9 mouse cellular contexts compared by ENCODE assay signal in genomic region chr11:76571613-76571929, GRCm38 (mm10). TPM values are rescaled to one million over a fixed set of nuclear protein-coding genes. Genes with fewer than 3 reads are reported as not detected.
DNase-seq lines count a peak whose midpoint lies in the region; ATAC-seq and TF ChIP-seq lines count a peak whose summit lies in the region.
"Had no signal": no experiment of that assay in that cellular context is flagged by ENCODE, and none has a peak within 500 bp of the region (broad histone marks: within the 10 kb centered on the region; RNA-seq: fewer than 3 reads in every experiment).

No protein-coding gene starts in this region.

- peak overlapping the region; percentile 98 for H3K4me2 ChIP-seq in hindbrain, embryonic 12.5 days (replicated peaks)
- peak overlapping the region; percentile 96 for H3K4me2 ChIP-seq in midbrain, embryonic 11.5 days

- TF ChIP-seq CTCF in kidney, adult 2 months (conservative IDR thresholded peaks at IDR 0.05; ENCODE audit: insufficient read depth, insufficient read length, low read depth, low read length): no peak

- DNase-seq in kidney, adult 2 months: no peak
- DNase-seq in kidney, postnatal 4 days: no peak
- DNase-seq in midbrain, embryonic 11.5 days (ENCODE audit: low spot score, missing footprints): no peak
- no peak for DNase-seq in left cerebral cortex, adult 18-20 months (ENCODE audit: low spot score in 2 of 2)
- no peak for DNase-seq in urinary bladder, adult 18-20 months (ENCODE audit: low spot score in 2 of 2)
- no peak for DNase-seq in spleen, postnatal 36 days (ENCODE audit: low spot score in 2 of 2)

- no peaks in the 10 kb centered on the region for H3K4me1 ChIP-seq in kidney, adult 2 months (ENCODE audit: control insufficient read depth, insufficient read depth, low read length)
- H3K4me1 ChIP-seq in hindbrain, embryonic 12.5 days: peaks cover 28% of the 10 kb centered on the region
- H3K4me1 ChIP-seq in midbrain, embryonic 11.5 days (ENCODE audit: control insufficient read depth, insufficient read depth, low read length): peaks cover 22% of the 10 kb centered on the region

- peak; percentile 18; the same call in 1 of the 2 replicates for ATAC-seq in common myeloid progenitor, adult 5-6 weeks (replicated peaks; ENCODE audit: low read depth, poor library complexity, severe bottlenecking)
- ATAC-seq in hindbrain, embryonic 12.5 days (ENCODE audit: low FRiP score): peak; percentile 63
- ATAC-seq in midbrain, embryonic 11.5 days (ENCODE audit: low FRiP score): no peak

- 15% methylated on average over 9 of the region's 9 CpGs for WGBS in kidney, adult 2 months
- WGBS in hindbrain, embryonic 12.5 days: 5% methylated on average over 9 of the region's 9 CpGs
- 4% methylated on average over 9 of the region's 9 CpGs for WGBS in midbrain, embryonic 11.5 days

- H3K27me3 ChIP-seq in kidney, adult 2 months (replicated peaks; ENCODE audit: control insufficient read depth, insufficient read depth, low read length): no peaks in the 10 kb centered on the region
- H3K27me3 ChIP-seq in hindbrain, embryonic 12.5 days: peaks cover 17% of the 10 kb centered on the region; the same call in 1 of the 2 replicates
- peaks cover 2% of the 10 kb centered on the region; the same call in 1 of the 2 replicates for H3K27me3 ChIP-seq in midbrain, embryonic 11.5 days (ENCODE audit: control insufficient read depth, insufficient read depth, low read length)

- no peak overlapping the region for H3K27ac ChIP-seq in kidney, adult 2 months (ENCODE audit: insufficient read depth, low read depth, low read length)
- no peak overlapping the region for H3K27ac ChIP-seq in hindbrain, embryonic 12.5 days
- no peak overlapping the region for H3K27ac ChIP-seq in midbrain, embryonic 11.5 days (ENCODE audit: low read depth, low read length)

- H3K4me3 ChIP-seq in kidney, adult 2 months (ENCODE audit: insufficient read depth, low read depth, low read length): peak overlapping the region; percentile 25
- peak overlapping the region; percentile 73 for H3K4me3 ChIP-seq in hindbrain, embryonic 12.5 days
- H3K4me3 ChIP-seq in midbrain, embryonic 11.5 days (ENCODE audit: low read depth, low read length): peak overlapping the region; percentile 71
- H3K4me3 ChIP-seq: erythroblast, embryonic 14.5 days had no signal

- H3K9ac ChIP-seq in hindbrain, embryonic 12.5 days: peak overlapping the region; percentile 78
- peak overlapping the region; percentile 90 for H3K9ac ChIP-seq in midbrain, embryonic 11.5 days (ENCODE audit: low read length)

- TF ChIP-seq POLR2A in kidney, adult 2 months (IDR thresholded peaks at IDR 0.05; ENCODE audit: low read depth, low read length): no peak

- no peaks in the 10 kb centered on the region for H3K9me3 ChIP-seq in hindbrain, embryonic 12.5 days (replicated peaks)
- no peaks in the 10 kb centered on the region for H3K9me3 ChIP-seq in midbrain, embryonic 11.5 days (ENCODE audit: control insufficient read depth, low read length)

- no peaks in the 10 kb centered on the region for H3K36me3 ChIP-seq in kidney, adult 2 months (ENCODE audit: control insufficient read depth, insufficient read depth, low read length)
- H3K36me3 ChIP-seq in hindbrain, embryonic 12.5 days: no peaks in the 10 kb centered on the region
- no peaks in the 10 kb centered on the region for H3K36me3 ChIP-seq in midbrain, embryonic 11.5 days (ENCODE audit: control insufficient read depth, insufficient read depth, low read length)

RNA-seq across cellular contexts. Expression of gene Abr, which starts 50.5 kb away (rescaled TPM):
- polyA plus RNA-seq in kidney, adult 2 months (2012; rRNA removed): 33.2 and 40.8 TPM in 2 replicates
- 32.9 and 42.4 TPM in 2 replicates for total RNA-seq in common myeloid progenitor, adult 5-6 weeks (2017)
- polyA plus RNA-seq in hindbrain, embryonic 12.5 days (2016; fragmentation: Nextera tagmentation; extraction: Ambion mirVana): 85.3 and 93.4 TPM in 2 replicates
- polyA plus RNA-seq in midbrain, embryonic 11.5 days (2014; fragmentation: Nextera tagmentation; extraction: Ambion mirVana): 41.4 and 41.9 TPM in 2 replicates
- total RNA-seq in left cerebral cortex, adult 18-20 months (2021): 100 to 1,000 TPM; 413 to 418 TPM
